Mouse (Mus musculus) kidney, embryonic 15.5 days (tissue): ENCODE measurements around the gene Epha3. TPM values are rescaled to one million over a fixed set of nuclear protein-coding genes. Genes with fewer than 3 reads are reported as not detected.

ENCODE experiments used
- ATAC-seq: fragments of 200-750 bp; cut with Nextera tagmentation; replicated peaks from 2 replicates; pipeline ENCODE4 v1.8.0; 2017; ENCODE audit warnings: moderate TSS enrichment; ENCODE audit not compliant: low FRiP score
- H3K27ac ChIP-seq: fragments of 300-500 bp; sonication (generic); 2 replicates; pipeline ENCODE4 v1.5.1; 2015; ENCODE audit warnings: mild to moderate bottlenecking, inconsistent platforms
- H3K27me3 ChIP-seq: fragments of 300-500 bp; sonication (generic); 2 replicates; pipeline ENCODE4 v1.6.1; 2015; ENCODE audit warnings: inconsistent platforms
- H3K36me3 ChIP-seq: fragments of 300-500 bp; sonication (generic); 2 replicates; pipeline ENCODE4 v1.6.1; 2015; ENCODE audit warnings: inconsistent platforms
- H3K4me1 ChIP-seq: fragments of 300-500 bp; sonication (generic); 2 replicates; pipeline ENCODE4 v1.6.1; 2015; ENCODE audit warnings: inconsistent platforms
- H3K4me2 ChIP-seq: fragments of 300-500 bp; sonication (generic); 2 replicates; pipeline ENCODE4 v1.6.1; 2015; ENCODE audit warnings: moderate library complexity, mild to moderate bottlenecking, inconsistent platforms
- H3K4me3 ChIP-seq: fragments of 300-500 bp; sonication (generic); replicated peaks from 2 replicates; pipeline ENCODE4 v1.5.1; 2015; ENCODE audit warnings: mild to moderate bottlenecking, inconsistent platforms
- H3K9ac ChIP-seq: fragments of 300-500 bp; sonication (generic); 2 replicates; pipeline ENCODE4 v1.6.1; 2015; ENCODE audit warnings: mild to moderate bottlenecking, inconsistent platforms
- H3K9me3 ChIP-seq: fragments of 300-500 bp; sonication (generic); replicated peaks from 2 replicates; pipeline ENCODE4 v1.6.1; 2016; ENCODE audit warnings: inconsistent platforms
- WGBS: fragments of 180-500 bp; shearing (Covaris S2); methylation state at CpG from one replicate; pipeline ENCODE4 v1.1.7; 2015; ENCODE audit warnings: mixed read lengths; 5-methylcytosine and 5-hydroxymethylcytosine counted together
- polyA plus RNA-seq: library from polyadenylated mRNA; unstranded; fragments of >200 nt; fragmentation: Nextera tagmentation; extraction: Ambion mirVana; gene quantifications from 2 replicates; pipeline ENCODE4 v1.2.1, GENCODE M21; 2015

The Epha3 gene
- polyA plus RNA-seq, 1 experiment from 2014 or later: 14.6 TPM

DNA sequence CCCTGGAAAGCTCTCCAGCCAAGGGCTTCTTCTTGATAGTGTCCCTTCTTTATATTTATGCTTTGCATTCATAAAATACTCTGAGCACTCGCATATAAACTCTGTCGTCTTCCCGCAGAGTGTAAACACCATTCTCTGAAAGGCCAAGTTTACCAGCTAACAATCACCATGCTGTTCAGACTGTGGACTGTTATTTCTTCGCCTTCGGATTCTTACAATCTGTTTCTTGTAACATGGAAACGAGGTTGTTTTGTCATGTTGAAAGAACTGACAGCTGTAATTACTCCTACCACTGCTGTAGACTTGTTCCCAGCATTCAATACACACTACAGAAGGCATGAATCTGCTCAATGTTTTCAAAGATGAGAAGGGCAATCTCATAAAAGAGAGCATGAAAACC, 46.4 kb downstream of the Epha3 start:
- no peak overlapping the region for H3K4me2 ChIP-seq
- WGBS: 60% methylated on average over 6 of the region's 6 CpGs

DNA sequence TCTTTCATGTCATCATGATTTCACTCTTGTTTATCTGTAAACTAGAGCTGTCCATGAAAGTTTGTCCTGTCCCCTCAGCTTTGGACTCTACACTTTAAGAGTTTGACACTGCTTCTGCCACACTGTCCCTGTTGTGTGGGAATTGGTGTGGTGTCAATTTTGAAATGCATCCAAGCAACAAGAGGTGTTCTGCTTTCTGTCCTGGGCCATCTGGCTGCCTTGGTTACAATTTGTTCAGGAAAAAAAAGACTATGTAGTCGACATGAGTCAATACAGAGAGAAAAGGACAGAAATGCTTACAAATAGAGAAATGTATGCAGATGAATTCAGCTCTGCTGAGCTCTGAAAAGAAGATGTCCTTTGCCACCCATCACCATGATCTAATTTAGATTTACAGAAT, 47.3 kb downstream of the Epha3 start:
- no peaks in the 10 kb centered on the region for H3K27me3 ChIP-seq
- WGBS: 67% methylated on average over 1 of the region's 1 CpGs
- no peak for ATAC-seq
- H3K36me3 ChIP-seq: no peaks in the 10 kb centered on the region
- H3K9ac ChIP-seq: no peak overlapping the region
- H3K4me2 ChIP-seq: no peak overlapping the region
- H3K9me3 ChIP-seq: no peaks in the 10 kb centered on the region
- no peaks in the 10 kb centered on the region for H3K4me1 ChIP-seq
- H3K27ac ChIP-seq: no peak overlapping the region
- H3K4me3 ChIP-seq: no peak overlapping the region

More for the DNA sequence above, 46.4 kb downstream of the Epha3 start:
- no peak overlapping the region for H3K9ac ChIP-seq
- H3K4me1 ChIP-seq: no peaks in the 10 kb centered on the region
- no peak for ATAC-seq
- H3K4me3 ChIP-seq: no peak overlapping the region
- no peaks in the 10 kb centered on the region for H3K9me3 ChIP-seq
- H3K36me3 ChIP-seq: no peaks in the 10 kb centered on the region
- H3K27ac ChIP-seq: peak overlapping the region; percentile 54
- H3K27me3 ChIP-seq: no peaks in the 10 kb centered on the region

DNA sequence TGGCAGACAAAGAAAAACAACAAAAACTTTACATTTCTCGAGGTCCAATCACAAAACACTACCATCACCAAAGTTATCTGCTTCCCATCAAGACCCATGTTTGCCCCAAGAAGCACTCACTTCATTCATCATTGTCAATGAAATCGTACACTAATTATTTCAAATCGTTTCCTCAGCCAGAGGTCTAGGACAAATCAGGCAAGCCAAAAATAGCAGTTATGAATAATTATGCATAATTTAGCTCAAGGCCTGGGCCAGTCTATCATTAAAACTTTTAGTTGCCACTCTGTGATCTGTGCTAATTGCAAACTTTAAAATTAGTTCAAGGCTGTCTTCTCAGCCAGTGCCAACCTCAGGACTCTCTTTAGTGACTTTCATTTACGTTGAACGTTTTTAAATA, 54.1 kb downstream of the Epha3 start:
- Histone ChIP-seq H3K4me3 (no peak overlapping the region), H3K9ac (no peak overlapping the region), H3K36me3 (no peaks in the 10 kb centered on the region), H3K27ac (no peak overlapping the region), H3K9me3 (no peaks in the 10 kb centered on the region), H3K4me2 (no peak overlapping the region), H3K27me3 (no peaks in the 10 kb centered on the region), H3K4me1 (no peaks in the 10 kb centered on the region)
- ATAC-seq: no peak
- WGBS: 74% methylated on average over 5 of the region's 5 CpGs

DNA sequence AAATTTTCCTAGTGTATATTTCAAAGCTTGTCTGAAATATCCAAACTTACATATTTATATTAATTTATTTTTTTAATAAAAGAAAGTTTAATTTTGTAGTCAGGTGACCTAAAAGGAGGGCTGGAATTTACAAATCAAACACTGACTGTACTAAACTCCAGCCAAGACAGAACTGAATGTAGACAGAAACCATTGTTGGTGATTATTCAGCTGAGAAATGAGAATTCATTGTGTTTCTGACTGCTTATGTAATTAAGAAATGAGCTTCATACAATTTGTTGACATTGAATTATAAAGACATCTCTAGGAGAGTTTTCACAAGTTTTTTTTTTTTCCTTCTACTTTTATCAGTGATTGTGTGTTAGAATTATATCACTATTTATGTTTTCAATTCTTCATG, 55.0 kb downstream of the Epha3 start:
- no peak for ATAC-seq
- Histone ChIP-seq H3K9ac (no peak overlapping the region), H3K27ac (no peak overlapping the region), H3K27me3 (no peaks in the 10 kb centered on the region), H3K36me3 (no peaks in the 10 kb centered on the region), H3K9me3 (no peaks in the 10 kb centered on the region), H3K4me2 (no peak overlapping the region), H3K4me3 (no peak overlapping the region), H3K4me1 (no peaks in the 10 kb centered on the region)

DNA sequence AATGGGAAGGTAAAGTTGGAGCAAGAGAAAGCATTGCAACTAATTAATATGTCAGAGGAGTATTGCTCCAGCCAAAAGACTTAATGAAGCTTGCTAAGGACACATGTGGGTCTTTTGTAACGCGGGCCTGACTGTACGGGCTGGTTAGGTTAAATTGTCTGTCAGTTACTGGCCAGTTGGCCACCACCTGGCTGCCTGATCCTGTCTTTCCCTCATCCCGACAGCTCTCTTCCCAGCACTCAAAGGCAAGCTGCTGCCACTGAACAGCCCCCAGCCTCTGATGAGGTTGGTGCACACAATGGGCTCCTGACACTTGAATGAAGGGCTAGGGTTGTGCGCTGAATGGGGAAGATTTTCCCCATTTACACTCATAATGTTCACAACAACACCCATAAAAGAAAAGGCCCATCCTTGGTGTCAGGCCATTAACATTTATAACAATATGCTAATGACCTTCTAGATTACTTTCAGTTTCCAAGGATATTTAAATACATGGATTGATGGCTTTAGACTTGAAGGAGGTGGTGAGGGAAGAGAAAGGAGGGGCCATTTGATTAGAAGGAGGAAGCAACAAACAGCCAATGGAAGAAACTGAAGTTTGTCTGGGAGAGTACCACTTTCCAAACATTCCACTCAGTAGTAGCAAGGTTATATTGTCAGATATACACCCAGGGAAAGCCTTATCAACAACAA, 57.4 kb downstream of the Epha3 start:
- Histone ChIP-seq H3K36me3 (no peaks in the 10 kb centered on the region), H3K4me3 (no peak overlapping the region), H3K9me3 (no peaks in the 10 kb centered on the region), H3K9ac (no peak overlapping the region), H3K4me2 (no peak overlapping the region), H3K4me1 (no peaks in the 10 kb centered on the region), H3K27me3 (no peaks in the 10 kb centered on the region), H3K27ac (no peak overlapping the region)
- ATAC-seq: no peak
- WGBS: 46% methylated on average over 5 of the region's 5 CpGs

DNA sequence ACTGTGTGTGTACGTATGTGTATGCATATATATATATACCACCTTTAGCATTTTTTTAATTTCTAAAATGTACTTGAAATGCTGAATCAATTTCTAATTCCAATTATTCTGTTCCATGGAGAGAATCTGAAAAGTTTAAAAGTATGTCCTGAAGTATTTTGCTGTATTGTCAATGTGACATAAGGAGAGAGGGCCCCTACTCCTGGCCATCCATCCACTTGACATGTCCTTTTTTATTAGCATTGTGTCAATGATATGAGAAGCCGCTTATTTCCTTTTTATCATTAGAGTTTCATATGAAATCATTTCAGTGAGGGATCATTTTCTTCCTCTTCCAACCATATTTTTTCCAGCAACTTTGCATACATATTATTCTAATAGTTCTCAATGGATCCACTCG, 58.0 kb downstream of the Epha3 start:
- Histone ChIP-seq H3K9me3 (no peaks in the 10 kb centered on the region), H3K4me1 (no peaks in the 10 kb centered on the region), H3K27ac (no peak overlapping the region), H3K36me3 (no peaks in the 10 kb centered on the region), H3K4me2 (no peak overlapping the region), H3K9ac (no peak overlapping the region), H3K4me3 (no peak overlapping the region), H3K27me3 (no peaks in the 10 kb centered on the region)
- ATAC-seq: no peak
- WGBS: 91% methylated on average over 3 of the region's 3 CpGs

DNA sequence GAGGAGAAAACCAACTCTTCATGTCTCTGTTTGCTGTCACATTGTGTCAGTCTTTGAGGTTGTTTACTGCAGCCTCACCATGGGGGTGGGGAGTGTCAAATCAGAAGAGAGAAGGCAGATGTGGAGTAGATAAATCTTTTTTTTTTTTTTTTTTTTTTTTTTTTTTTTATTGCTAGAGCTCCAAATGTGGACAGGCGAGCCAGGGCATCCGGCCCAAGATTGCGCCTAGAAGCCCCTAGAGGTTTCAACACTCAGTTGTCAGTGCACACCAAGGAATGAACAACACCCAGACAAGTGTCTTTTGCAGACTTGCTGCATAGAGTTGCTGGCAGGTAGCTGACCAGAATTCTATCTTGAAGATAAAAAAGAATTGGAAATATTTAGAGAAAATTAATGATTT, 62.5 kb downstream of the Epha3 start:
- Histone ChIP-seq H3K27me3 (no peaks in the 10 kb centered on the region), H3K4me2 (no peak overlapping the region), H3K4me1 (no peaks in the 10 kb centered on the region), H3K9ac (no peak overlapping the region), H3K27ac (no peak overlapping the region), H3K9me3 (no peaks in the 10 kb centered on the region), H3K36me3 (no peaks in the 10 kb centered on the region), H3K4me3 (no peak overlapping the region)
- ATAC-seq: no peak
- 66% methylated on average over 3 of the region's 3 CpGs for WGBS

DNA sequence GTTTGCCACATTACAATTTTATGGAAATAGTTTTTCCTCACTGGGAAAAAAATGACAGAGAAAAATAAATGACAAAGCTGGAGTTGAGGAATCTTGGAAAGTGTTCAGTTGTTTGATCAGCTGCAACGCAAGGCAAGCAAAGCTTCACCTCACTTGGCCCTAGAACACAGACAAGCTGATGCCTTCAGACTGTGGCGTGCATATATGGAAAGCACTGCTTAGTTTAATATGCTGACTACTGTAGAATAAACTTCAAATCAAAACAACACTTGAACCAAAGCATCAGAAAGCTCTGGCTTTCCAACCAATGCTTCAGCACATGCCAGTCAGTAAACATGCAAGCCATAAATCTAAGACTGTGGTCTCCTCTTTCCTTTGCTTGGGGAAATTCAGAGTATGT, 65.6 kb downstream of the Epha3 start:
- H3K9ac ChIP-seq: no peak overlapping the region
- no peaks in the 10 kb centered on the region for H3K36me3 ChIP-seq
- no peak for ATAC-seq
- H3K4me1 ChIP-seq: no peaks in the 10 kb centered on the region
- H3K27ac ChIP-seq: no peak overlapping the region
- H3K4me3 ChIP-seq: no peak overlapping the region
- H3K9me3 ChIP-seq: no peaks in the 10 kb centered on the region
- no peak overlapping the region for H3K4me2 ChIP-seq
- 68% methylated on average over 2 of the region's 2 CpGs for WGBS
- H3K27me3 ChIP-seq: no peaks in the 10 kb centered on the region

DNA sequence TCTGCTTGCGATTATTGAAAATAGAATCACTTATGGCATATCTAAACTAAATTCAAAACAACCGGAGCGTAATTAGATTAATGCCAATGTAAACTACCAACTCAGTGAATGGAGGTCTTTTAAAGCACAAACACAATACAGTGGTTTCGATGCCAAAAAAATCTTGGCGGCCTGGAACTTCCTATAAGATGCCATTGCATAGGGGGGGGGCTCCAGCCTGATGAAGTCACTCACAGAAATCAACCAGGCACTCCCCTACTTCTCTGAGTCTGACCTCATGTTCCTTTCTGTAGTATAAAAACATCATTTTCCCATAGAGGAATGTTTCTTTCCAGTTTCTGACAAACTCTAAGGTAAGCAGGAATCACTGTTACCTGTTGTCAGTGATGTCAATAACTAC, 69.7 kb downstream of the Epha3 start:
- H3K9ac ChIP-seq: no peak overlapping the region
- H3K9me3 ChIP-seq: no peaks in the 10 kb centered on the region
- no peaks in the 10 kb centered on the region for H3K4me1 ChIP-seq
- H3K36me3 ChIP-seq: no peaks in the 10 kb centered on the region
- H3K27me3 ChIP-seq: no peaks in the 10 kb centered on the region
- H3K4me3 ChIP-seq: no peak overlapping the region
- H3K4me2 ChIP-seq: no peak overlapping the region
- no peak for ATAC-seq
- no peak overlapping the region for H3K27ac ChIP-seq
- 89% methylated on average over 5 of the region's 5 CpGs for WGBS

DNA sequence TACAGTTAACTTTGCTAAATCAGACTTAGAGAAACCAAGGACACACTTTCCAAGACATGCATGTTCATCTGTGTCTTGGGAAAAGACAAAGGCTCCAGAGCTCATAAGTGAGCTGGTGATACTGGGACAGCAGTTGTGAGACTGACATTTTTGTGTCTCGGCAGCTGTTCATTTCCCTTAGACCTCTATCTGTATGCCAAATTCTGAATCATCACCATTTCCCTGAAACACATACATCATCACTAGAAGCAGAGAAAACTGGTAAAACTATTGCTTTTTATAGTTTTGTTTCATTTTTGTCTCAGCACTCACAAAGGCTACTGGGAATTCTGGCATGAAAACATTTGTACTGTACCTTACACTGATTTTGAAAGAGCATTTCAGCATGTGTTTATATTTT, 70.2 kb downstream of the Epha3 start:
- H3K27ac ChIP-seq: no peak overlapping the region
- no peak for ATAC-seq

DNA sequence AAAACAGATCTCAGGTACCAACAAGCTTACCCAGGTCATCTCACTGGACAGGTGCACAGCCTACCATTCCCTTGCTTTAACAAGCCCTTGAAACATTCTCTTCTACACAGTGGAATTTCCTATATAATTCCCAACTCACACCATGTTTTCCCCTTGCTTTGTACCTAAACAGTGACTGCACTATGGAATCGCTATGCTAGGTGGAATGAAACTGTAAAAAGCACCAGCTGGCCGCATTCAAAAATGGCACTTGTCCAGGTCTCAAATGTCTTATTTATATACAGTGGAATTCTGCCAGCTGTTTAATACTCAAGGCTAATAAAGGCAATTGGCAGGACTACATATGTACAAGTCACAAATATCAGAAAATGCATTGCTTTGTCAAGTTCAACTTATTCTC, 71.9 kb downstream of the Epha3 start:
- ATAC-seq: no peak
- Histone ChIP-seq H3K27me3 (no peaks in the 10 kb centered on the region), H3K4me1 (no peaks in the 10 kb centered on the region), H3K27ac (no peak overlapping the region), H3K36me3 (no peaks in the 10 kb centered on the region), H3K9me3 (no peaks in the 10 kb centered on the region), H3K4me2 (no peak overlapping the region), H3K4me3 (no peak overlapping the region), H3K9ac (no peak overlapping the region)
- WGBS: 56% methylated on average over 2 of the region's 2 CpGs

More for the DNA sequence above, 70.2 kb downstream of the Epha3 start:
- Histone ChIP-seq H3K27me3 (no peaks in the 10 kb centered on the region), H3K36me3 (no peaks in the 10 kb centered on the region), H3K4me3 (no peak overlapping the region), H3K4me1 (no peaks in the 10 kb centered on the region), H3K4me2 (no peak overlapping the region), H3K9ac (no peak overlapping the region), H3K9me3 (no peaks in the 10 kb centered on the region)
- WGBS: 73% methylated on average over 1 of the region's 1 CpGs

DNA sequence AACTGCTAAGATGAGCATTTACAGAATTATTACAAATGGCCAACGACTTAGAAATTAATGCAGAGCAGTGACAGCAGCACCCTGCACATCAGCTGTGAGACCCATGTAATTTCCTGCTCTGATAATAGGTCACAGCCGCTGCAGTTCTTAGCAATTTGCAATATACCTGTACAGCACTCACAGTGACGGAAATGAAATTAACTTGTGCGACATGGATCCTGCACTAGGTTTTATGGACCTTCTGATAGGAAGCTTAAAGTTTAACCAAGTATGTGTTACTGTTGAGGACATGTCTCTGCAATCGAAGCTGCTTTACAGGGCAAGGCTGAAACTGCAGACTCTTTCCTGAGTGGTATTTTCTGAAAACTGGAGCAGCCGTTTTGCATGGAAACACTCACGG, 80.4 kb downstream of the Epha3 start:
- Histone ChIP-seq H3K27me3 (no peaks in the 10 kb centered on the region), H3K4me1 (no peaks in the 10 kb centered on the region), H3K36me3 (no peaks in the 10 kb centered on the region), H3K4me2 (no peak overlapping the region), H3K4me3 (no peak overlapping the region), H3K9me3 (no peaks in the 10 kb centered on the region), H3K27ac (no peak overlapping the region), H3K9ac (no peak overlapping the region)
- peak; percentile 62 for ATAC-seq
- 72% methylated on average over 7 of the region's 7 CpGs for WGBS

DNA sequence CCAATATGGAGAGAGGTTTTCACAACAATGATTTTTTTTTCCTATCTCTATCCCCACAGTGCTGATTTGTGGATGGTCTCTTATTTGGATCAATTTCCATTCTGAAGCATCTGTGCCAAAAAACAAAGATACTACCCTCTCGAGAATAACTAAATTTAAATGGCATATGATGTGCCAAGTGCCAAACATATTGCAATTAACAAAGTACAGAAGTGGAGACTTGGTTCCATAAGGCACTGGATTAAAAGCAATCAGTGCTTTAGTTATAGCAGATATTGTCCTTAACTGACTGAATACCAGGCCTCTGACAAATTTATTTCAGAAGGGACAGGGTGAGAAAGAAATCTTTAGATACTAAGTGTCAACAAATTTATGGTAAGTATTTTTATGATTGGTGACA, 81.9 kb downstream of the Epha3 start:
- H3K36me3 ChIP-seq: no peaks in the 10 kb centered on the region
- no peaks in the 10 kb centered on the region for H3K4me1 ChIP-seq
- H3K4me3 ChIP-seq: no peak overlapping the region
- H3K27me3 ChIP-seq: no peaks in the 10 kb centered on the region
- no peak overlapping the region for H3K9ac ChIP-seq
- no peak overlapping the region for H3K27ac ChIP-seq
- no peak for ATAC-seq
- H3K4me2 ChIP-seq: no peak overlapping the region
- 79% methylated on average over 1 of the region's 1 CpGs for WGBS
- H3K9me3 ChIP-seq: no peaks in the 10 kb centered on the region
